Mouse (Mus musculus) kidney, embryonic 16.5 days (tissue): ENCODE data around the gene Ccna1. TPM values are rescaled to one million over a fixed set of nuclear protein-coding genes. Genes with fewer than 3 reads are reported as not detected.

Experiments
- ATAC-seq: fragments of 200-750 bp; cut with Nextera tagmentation; 2 replicates; pipeline ENCODE4 v1.8.0; 2017; ENCODE audit warnings: moderate TSS enrichment; ENCODE audit not compliant: low FRiP score, low TSS enrichment
- H3K27ac ChIP-seq: fragments of 300-500 bp; sonication (generic); 2 replicates; pipeline ENCODE4 v1.5.1; 2014; ENCODE audit warnings: low read length
- H3K27me3 ChIP-seq: fragments of 300-500 bp; sonication (generic); 2 replicates; pipeline ENCODE4 v1.6.1; 2014; ENCODE audit warnings: low read length, control low read depth, mixed read lengths; ENCODE audit not compliant: insufficient read depth
- H3K36me3 ChIP-seq: fragments of 300-500 bp; sonication (generic); 2 replicates; pipeline ENCODE4 v1.6.1; 2014; ENCODE audit warnings: low read length, control low read depth, mixed read lengths; ENCODE audit not compliant: insufficient read depth
- H3K4me1 ChIP-seq: fragments of 300-500 bp; sonication (generic); 2 replicates; pipeline ENCODE4 v1.6.1; 2014; ENCODE audit warnings: low read length, control low read depth, mixed read lengths; ENCODE audit not compliant: insufficient read depth
- H3K4me2 ChIP-seq: fragments of 300-500 bp; sonication (generic); replicated peaks from 2 replicates; pipeline ENCODE4 v1.6.1; 2014; ENCODE audit warnings: low read depth, low read length
- H3K4me3 ChIP-seq: fragments of 300-500 bp; sonication (generic); 2 replicates; pipeline ENCODE4 v1.5.1; 2014; ENCODE audit warnings: mild to moderate bottlenecking, low read length
- H3K9ac ChIP-seq: fragments of 300-500 bp; sonication (generic); replicated peaks from 2 replicates; pipeline ENCODE4 v1.6.1; 2014; ENCODE audit warnings: low read length
- H3K9me3 ChIP-seq: fragments of 300-500 bp; sonication (generic); 2 replicates; pipeline ENCODE4 v1.6.1; 2016; ENCODE audit warnings: low read length, control low read depth
- WGBS: fragments of 180-500 bp; shearing (Covaris S2); extraction: QIAGEN DNeasy Blood & Tissue Kit; methylation state at CpG from one replicate; pipeline ENCODE4 v1.1.7; 2014; 5-methylcytosine and 5-hydroxymethylcytosine counted together
- polyA plus RNA-seq: library from polyadenylated mRNA; unstranded; fragments of >200 nt; fragmentation: Nextera tagmentation; extraction: Ambion mirVana; gene quantifications from 2 replicates; pipeline ENCODE4 v1.2.1, GENCODE M21; 2015

Gene Ccna1
- polyA plus RNA-seq, 1 experiment from 2014 or later = 3.1 TPM

GRCm38 (mm10) chr3:55037608-55038007 is 17.7 kb downstream of the Ccna1 start:
- no peaks in the 10 kb centered on the region; the same call in 1 of the 2 replicates for H3K27me3 ChIP-seq
- H3K4me3 ChIP-seq = no peak overlapping the region
- no peak overlapping the region for H3K4me2 ChIP-seq
- no peaks in the 10 kb centered on the region for H3K36me3 ChIP-seq
- no peak overlapping the region for H3K9ac ChIP-seq
- WGBS = 90% methylated on average over 5 of the region's 5 CpGs
- no peak overlapping the region for H3K27ac ChIP-seq
- no peaks in the 10 kb centered on the region for H3K9me3 ChIP-seq
- H3K4me1 ChIP-seq = no peaks in the 10 kb centered on the region
- ATAC-seq = no peak

DNA sequence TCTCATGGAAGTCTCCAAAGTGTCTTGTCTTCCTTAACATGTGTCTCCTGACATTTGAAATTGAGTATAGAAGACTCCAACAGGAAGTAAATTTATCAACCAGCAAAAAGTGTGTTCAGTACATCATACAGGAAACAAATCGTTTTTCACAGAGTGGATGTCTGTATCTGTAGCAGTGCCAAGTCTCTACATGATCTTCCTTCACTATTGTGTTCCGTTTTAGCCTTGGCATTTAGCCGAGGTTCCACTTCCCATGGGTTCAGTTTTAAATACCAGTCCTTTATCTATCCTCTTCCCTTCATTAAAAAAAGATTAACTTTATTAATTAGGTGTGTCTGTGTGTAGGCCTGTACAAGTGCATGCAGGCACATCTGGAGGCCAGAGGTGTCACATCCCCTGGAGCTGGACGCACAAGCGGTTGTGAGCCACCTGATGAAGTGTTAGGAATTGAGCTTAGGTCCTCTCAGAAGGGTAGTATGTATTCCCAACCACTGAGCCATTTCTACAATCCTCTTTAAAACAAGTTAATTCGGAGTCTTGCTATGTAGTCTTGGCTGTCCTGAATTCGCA is 27.9 kb downstream of the Ccna1 start:
- WGBS = 78% methylated on average over 7 of the region's 7 CpGs
- Histone ChIP-seq H3K4me2 (no peak overlapping the region), H3K27me3 (no peaks in the 10 kb centered on the region), H3K9ac (no peak overlapping the region), H3K4me3 (no peak overlapping the region), H3K4me1 (peaks cover 4% of the 10 kb centered on the region; the same call in 1 of the 2 replicates), H3K36me3 (no peaks in the 10 kb centered on the region), H3K9me3 (peaks cover 2% of the 10 kb centered on the region; the same call in 1 of the 2 replicates), H3K27ac (no peak overlapping the region)
- ATAC-seq = no peak

GRCm38 (mm10) chr3:55025502-55025901 is 29.8 kb downstream of the Ccna1 start:
- no peak for ATAC-seq
- Histone ChIP-seq H3K9ac (no peak overlapping the region), H3K27ac (no peak overlapping the region), H3K36me3 (no peaks in the 10 kb centered on the region), H3K4me1 (peaks cover 4% of the 10 kb centered on the region; the same call in 1 of the 2 replicates), H3K27me3 (no peaks in the 10 kb centered on the region), H3K4me3 (no peak overlapping the region), H3K9me3 (peaks cover 6% of the 10 kb centered on the region), H3K4me2 (no peak overlapping the region)
- 71% methylated on average over 3 of the region's 3 CpGs for WGBS

GRCm38 (mm10) chr3:55023347-55023746 is 32.0 kb downstream of the Ccna1 start:
- Histone ChIP-seq H3K36me3 (no peaks in the 10 kb centered on the region), H3K4me1 (peaks cover 4% of the 10 kb centered on the region; the same call in 1 of the 2 replicates), H3K27me3 (no peaks in the 10 kb centered on the region), H3K9ac (no peak overlapping the region), H3K4me2 (no peak overlapping the region), H3K4me3 (no peak overlapping the region), H3K9me3 (peaks cover 6% of the 10 kb centered on the region), H3K27ac (no peak overlapping the region)
- WGBS = 91% methylated on average over 1 of the region's 1 CpGs
- no peak for ATAC-seq

DNA sequence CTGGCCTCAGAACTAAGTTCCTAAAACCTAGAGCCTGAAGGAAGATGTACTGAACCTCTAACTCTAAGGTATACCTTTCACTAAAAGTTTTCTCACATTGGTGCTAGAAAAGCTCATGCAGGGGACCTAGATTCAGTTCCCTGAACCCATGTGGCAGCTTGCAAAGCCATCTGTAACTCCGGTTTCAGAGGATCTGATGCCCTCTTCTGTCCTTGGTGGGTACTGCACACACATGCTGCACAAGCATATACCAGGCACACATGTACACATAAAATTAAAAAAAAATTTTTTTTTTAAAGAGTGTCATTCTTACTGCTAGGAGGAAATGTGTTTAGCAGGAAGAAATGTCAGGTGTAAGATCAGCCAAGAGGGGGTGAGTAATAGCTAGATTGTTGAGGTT is 33.1 kb downstream of the Ccna1 start:
- no peak for ATAC-seq
- peaks cover 6% of the 10 kb centered on the region for H3K9me3 ChIP-seq
- H3K9ac ChIP-seq = no peak overlapping the region
- no peak overlapping the region for H3K4me3 ChIP-seq
- no peaks in the 10 kb centered on the region for H3K36me3 ChIP-seq
- H3K27me3 ChIP-seq = no peaks in the 10 kb centered on the region
- no peak overlapping the region for H3K27ac ChIP-seq
- H3K4me2 ChIP-seq = no peak overlapping the region
- H3K4me1 ChIP-seq = no peaks in the 10 kb centered on the region
- 76% methylated on average over 1 of the region's 1 CpGs for WGBS

DNA sequence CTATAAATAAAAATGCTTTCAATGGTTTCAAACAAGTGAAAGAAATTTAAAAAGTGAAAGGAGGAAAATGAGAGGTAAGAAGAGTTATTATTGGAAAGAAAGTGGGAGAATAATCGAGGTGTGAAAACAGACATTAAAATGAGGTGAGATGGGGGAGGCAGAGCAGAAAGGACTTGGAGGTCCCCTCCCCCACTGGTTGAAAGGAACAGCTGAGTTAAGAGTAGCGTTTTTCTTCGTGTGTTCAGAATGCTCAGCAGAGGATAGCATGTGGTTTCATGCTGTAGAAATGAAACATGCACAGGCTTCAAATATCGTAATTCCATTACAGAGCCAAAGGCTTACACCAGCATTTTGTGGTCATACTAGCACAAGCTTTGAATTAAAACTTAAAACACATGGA is 42.8 kb downstream of the Ccna1 start:
- Histone ChIP-seq H3K4me1 (no peaks in the 10 kb centered on the region), H3K27me3 (no peaks in the 10 kb centered on the region), H3K9ac (no peak overlapping the region), H3K27ac (no peak overlapping the region), H3K4me3 (no peak overlapping the region), H3K36me3 (no peaks in the 10 kb centered on the region), H3K9me3 (no peaks in the 10 kb centered on the region), H3K4me2 (no peak overlapping the region)
- WGBS = 73% methylated on average over 4 of the region's 4 CpGs
- no peak for ATAC-seq

- WGBS = 27% methylated on average over 7 of the region's 7 CpGs
- Histone ChIP-seq H3K9ac (no peak overlapping the region), H3K9me3 (no peaks in the 10 kb centered on the region), H3K4me2 (no peak overlapping the region), H3K27ac (no peak overlapping the region), H3K4me1 (no peaks in the 10 kb centered on the region), H3K4me3 (no peak overlapping the region), H3K27me3 (no peaks in the 10 kb centered on the region), H3K36me3 (no peaks in the 10 kb centered on the region)
- no peak for ATAC-seq
Measured at GRCm38 (mm10) chr3:55011681-55012080, 43.6 kb downstream of the Ccna1 start.

DNA sequence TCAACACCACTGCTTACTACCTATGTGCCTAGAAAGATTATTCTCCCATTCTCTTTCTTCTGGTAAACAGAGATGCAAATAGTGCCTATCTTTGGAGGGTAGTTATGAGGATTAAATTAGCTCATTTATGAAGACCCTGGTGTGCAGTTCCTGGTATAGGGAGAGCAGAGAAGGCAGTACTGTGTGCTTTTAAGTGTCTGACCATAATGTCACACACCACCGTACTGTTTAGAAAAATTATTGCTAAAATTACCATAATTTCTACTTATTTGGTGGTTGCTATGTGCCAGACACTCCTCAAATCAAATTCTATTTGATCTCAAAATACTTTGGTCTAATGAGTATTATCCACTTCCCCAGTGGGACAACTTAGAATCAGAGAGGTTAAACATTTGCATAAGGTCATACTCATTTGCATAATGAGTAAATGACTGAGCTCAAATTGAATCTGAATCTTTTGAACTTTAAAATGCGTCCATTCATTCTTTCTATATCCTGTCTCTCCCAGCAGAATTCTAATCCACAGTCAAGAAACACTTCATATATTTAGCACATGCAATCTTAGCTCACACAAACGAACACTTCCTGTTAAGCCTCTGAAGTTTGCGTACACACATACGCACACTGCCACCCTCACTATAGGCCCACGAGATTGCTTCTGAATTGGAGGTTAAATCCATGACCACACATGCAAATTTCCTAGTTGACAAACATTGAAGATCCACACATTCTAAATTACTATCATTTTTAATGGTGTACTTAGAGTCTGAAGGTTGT is 46.1 kb downstream of the Ccna1 start:
- ATAC-seq = no peak
- Histone ChIP-seq H3K4me2 (no peak overlapping the region), H3K36me3 (no peaks in the 10 kb centered on the region), H3K27ac (no peak overlapping the region), H3K4me1 (no peaks in the 10 kb centered on the region), H3K27me3 (no peaks in the 10 kb centered on the region), H3K9ac (no peak overlapping the region), H3K4me3 (no peak overlapping the region), H3K9me3 (no peaks in the 10 kb centered on the region)
- WGBS = 78% methylated on average over 6 of the region's 6 CpGs

DNA sequence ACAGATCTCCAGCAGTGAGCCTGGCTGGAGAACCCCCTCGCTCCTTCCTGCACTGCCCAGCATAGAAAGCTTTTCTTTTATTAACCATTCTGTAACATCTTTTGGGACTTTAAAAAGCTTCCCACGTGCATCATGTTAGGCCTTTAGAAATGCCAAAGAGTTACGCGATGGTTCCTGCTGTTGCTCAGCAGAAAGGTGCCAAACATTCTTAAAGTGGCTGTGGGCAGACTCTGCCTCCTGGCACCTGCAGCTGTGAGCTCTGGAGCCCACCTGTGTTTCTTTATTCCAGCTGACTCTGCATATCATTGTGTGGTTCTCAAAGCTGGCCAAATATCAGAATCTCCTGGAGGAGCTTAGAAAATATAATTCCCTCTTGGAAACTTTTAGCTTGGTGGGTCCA is 51.3 kb downstream of the Ccna1 start:
- H3K9me3 ChIP-seq = no peaks in the 10 kb centered on the region
- H3K36me3 ChIP-seq = no peaks in the 10 kb centered on the region
- H3K27me3 ChIP-seq = no peaks in the 10 kb centered on the region
- no peak overlapping the region for H3K4me2 ChIP-seq
- 71% methylated on average over 4 of the region's 4 CpGs for WGBS
- H3K27ac ChIP-seq = no peak overlapping the region
- no peak overlapping the region for H3K9ac ChIP-seq
- no peak overlapping the region for H3K4me3 ChIP-seq
- H3K4me1 ChIP-seq = no peaks in the 10 kb centered on the region
- no peak for ATAC-seq

GRCm38 (mm10) chr3:55001677-55002076 is 53.6 kb downstream of the Ccna1 start:
- ATAC-seq = no peak
- no peak overlapping the region for H3K4me2 ChIP-seq
- no peak overlapping the region for H3K9ac ChIP-seq
- H3K27me3 ChIP-seq = no peaks in the 10 kb centered on the region
- H3K4me1 ChIP-seq = no peaks in the 10 kb centered on the region
- H3K9me3 ChIP-seq = no peaks in the 10 kb centered on the region
- no peak overlapping the region for H3K27ac ChIP-seq
- no peak overlapping the region for H3K4me3 ChIP-seq
- no peaks in the 10 kb centered on the region for H3K36me3 ChIP-seq
- WGBS = 70% methylated on average over 4 of the region's 4 CpGs
